Mouse (Mus musculus) activated CD4-positive, CD25-positive, alpha-beta regulatory T cell, adult 4 months (primary cell): ENCODE results near the gene Gpa33. TPM values are rescaled to one million over a fixed set of nuclear protein-coding genes. Genes with fewer than 3 reads are reported as not detected.
"Not testable (repeated sequence)": the region's sequence is repeated elsewhere in the genome, so short reads cannot be mapped to it uniquely, and the experiment has no call there.

ENCODE experiments used
- ATAC-seq: one replicate; pipeline ENCODE4 v1.8.0; 2017
- polyA plus RNA-seq, 2 experiments: library from polyadenylated mRNA; unstranded; fragments of 100-300 nt; shearing (Covaris generic); gene quantifications; one replicate each; pipeline ENCODE4 v1.2.1; 2017

Gpa33 gene
- polyA plus RNA-seq, 2 experiments from 2014 or later = not detected

DNA sequence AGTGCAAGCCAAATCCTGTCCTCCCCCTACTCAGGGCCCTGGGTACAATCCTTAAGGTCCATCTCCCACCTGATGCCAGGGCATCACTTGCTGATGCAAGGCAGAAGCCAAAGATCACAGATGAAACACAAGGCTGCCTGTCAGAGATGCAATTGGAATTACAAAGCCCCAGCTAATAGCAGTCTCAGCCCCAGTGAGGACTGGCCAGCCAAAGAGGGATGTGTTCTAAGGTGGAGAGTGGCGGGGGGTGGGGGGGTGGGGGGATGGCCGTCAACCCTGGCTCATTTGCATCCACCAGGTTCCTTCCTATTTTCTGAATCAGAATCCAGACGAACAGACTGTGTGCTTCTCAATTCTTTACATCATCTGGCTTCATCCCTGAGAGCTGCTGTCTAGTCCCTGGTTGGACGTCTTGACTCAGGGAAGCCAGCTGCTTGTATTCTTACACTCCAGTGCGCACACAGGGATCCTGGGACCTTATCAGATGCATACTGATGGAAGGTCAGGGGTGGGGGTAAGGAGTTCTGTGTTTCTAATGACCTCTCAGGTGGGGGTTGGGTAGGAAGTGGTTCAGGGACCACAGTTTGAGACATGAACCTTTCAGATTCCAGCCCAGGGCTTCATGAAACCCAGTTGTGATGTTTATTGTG, 5.2 kb downstream of the Gpa33 start:
- no peak for ATAC-seq

DNA sequence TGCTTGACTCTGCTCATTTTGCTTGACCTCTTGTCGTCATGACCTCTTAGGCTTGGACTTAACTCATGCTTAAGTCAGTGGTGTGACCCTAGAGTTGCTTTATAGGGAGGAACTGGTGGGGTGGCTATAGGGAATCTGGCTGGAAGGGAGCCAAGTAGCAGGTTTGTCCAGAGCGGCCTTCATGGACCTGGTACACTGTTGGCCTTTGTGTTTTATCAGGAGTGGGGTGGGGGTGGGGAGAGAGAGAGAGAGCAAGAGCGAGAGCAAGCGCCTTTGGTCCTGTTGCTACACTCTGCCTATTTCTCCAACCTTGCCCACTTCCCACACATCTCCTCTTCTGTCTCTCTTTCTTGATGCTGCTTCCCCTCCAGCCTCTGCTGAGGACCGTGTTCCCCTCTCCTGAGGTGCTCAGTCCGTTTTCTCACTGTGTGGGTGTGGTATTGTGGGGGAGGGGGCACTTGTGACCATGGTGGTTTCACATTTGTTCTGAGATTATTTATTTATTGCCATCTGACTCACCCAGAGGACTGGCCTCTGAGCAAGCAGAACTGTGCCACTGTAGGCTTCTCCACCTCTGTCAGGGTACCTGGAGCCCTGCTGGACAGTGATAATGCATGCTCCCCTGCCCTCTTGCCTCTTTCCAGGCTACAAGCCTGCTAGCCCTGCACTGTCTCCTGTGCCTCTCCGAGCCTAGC, 7.4 kb downstream of the Gpa33 start:
- ATAC-seq = no peak

DNA sequence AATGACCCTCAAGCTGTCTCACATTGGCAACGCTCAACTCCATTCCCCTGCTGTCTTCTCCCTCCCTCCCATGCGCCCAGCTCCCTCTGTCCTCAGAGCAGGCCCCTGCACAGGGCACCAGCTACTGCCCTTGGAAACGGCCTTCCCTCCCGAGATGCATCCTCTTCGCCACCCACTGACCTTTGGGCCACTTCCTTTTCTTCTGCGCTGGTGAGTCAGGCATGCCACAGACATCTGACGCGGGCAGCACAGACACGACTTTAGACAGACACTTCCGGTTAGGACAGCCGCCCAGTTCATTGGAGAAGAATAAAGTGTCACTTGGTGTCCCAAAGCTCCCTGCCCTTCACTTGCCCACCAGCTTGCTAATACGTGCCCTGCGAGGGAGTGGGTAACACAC, 8.1 kb downstream of the Gpa33 start:
- no peak for ATAC-seq

DNA sequence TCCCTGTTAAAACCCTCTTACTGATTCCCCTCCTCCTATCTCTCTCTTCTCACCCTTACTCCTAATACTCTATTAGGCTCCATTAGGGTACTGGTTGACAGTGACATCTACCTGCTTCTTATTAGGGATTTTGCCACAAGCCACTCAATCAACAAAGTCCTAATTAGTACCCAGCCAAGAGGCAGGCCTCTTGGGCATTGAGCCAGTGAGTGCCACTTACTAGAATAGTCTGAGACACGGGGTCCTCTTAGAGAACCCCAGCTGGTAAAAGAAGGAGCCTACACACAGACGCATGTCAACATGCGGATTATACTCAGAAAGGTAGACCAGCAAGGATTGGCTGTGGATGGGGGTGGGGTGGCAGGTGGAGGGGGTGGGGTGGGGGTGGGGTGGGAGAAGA, 9.1 kb downstream of the Gpa33 start:
- ATAC-seq = no peak

DNA sequence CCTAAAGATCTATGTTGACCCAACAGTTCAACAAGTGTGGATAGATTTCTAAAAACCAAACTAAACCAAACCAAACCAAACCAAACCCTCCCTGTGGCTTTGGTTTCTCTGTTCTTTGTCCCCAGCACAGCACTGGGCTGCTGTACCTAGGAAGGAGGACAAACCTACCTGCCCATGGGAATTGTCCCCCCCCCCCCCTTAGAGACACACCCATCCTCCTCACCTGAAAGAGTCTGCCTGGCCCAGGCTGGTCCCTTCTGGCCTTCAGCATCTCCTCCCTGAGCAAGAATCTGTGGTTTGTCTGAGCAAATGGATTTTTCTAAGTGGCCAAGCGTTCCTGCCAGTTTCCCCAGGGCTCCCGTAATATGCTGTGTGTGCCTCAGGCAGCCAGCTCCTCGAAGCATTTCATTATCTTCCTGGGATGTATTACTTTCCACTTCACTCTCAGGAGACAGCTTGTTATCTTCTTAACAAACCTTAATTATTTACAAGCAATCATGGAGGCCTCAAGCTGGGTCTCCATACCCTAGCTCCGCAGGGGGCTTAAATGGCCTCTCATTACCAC, 9.7 kb downstream of the Gpa33 start:
- no peak for ATAC-seq

DNA sequence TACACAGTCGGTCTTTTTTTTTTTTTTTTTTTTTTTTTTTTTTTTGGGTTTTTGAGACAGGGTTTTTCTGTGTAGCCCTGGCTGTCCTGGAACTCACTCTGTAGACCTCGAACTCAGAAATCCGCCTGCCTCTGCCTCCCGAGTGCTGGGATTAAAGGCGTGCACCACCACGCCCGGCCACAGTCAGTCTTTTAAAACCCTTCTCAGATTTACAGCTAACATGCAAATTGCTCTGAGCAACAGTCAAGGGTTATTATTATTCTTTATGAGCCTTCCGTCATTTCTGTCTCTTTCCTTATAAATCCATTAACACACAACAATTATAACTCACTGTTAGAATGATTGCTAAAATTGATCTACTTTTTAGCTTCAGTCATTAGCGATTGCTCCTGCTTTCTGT, 11.8 kb downstream of the Gpa33 start:
- not testable (repeated sequence) for ATAC-seq

DNA sequence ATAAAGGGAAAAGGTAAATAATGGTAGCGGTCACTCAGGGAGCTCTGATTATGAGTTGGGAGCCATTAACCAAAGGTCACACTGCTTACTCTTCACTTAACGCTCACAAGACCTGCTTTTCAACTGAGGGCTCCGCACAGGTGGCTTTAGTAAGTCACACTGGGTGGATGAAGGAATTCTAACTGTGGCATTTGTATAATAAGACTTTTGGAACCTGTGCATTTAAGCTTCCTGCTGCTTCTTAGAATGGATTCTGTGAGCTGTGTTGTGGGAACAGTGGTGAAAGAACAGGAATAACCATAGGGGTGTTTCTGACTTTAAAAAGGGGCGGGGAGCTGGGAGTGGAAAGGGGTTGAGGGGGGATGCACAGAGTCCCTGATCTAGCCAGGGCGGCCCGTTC, 12.3 kb downstream of the Gpa33 start:
- ATAC-seq = no peak

DNA sequence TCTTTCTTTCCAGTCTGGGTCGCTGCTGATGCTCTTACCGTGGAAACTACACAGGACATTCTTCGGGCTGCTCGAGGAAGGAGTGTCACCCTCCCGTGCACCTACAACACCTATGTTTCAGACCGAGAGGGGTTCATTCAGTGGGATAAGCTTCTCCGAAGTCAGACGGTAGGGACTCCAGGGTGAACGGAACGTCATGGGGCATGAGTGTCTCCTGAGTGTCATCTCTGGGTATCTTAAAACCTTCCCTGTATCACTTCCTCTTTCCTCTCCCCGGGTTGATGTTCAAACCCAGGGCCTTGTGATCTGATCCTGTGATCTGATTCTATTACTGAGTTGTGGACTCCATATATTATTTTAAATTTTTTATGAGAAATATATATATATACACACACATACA, 16.6 kb downstream of the Gpa33 start:
- no peak for ATAC-seq

DNA sequence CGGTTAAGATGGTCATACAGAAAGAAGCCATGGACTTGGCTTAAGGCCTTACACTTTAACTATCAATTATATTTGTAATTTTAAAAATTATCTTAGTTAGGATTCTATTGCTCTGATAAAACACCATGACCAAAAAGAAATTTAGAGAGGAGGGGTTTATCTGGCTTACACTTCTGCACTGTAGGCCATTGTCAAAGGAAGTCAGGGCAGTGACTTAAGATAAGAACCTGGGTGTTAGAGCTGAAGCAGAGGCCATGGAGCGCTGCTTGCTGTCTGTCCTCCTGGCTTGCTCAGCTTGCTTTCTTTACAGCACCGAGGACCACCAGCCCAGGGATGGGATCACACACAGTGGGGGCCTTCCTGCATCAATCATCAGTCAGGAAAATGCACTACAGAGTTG, 17.6 kb downstream of the Gpa33 start:
- ATAC-seq = no peak

DNA sequence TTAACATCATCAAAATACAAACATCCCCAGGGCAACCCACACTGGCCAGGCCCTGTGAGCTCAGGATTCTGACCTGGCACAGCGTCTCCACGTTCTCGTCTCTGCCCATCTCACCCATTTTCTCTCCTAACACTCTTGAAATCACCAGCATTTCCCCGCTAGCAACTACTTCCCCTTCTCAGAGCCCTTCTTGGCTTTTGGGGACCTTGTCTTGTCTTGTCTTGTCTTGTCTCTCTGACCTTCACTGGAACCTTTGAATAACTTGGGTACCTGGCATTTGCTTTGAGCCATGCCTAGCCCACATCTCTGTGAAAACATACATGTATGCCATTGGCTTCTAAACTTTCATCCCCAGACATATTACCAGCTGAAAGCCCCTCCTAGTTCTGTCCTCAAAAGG, 19.4 kb downstream of the Gpa33 start:
- no peak for ATAC-seq

DNA sequence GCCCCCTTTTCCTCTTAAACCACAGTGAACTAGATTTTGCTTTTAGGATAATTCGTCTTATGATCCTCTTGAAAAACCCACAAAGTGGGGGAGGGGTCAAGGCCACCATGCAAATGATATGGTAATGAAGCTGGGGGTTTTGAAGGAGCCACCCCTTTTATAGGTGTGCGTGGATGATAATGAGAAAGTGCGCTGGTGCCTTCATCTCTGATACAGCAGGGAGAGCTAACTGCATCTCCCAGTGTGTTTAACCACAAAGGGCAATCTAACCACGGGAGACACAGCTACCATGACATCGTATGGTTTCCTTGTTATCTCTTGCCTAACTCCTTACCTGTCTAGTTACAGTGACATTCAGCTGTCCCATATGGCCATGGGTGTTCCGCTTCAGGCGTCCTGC, 20.0 kb downstream of the Gpa33 start:
- ATAC-seq = no peak

DNA sequence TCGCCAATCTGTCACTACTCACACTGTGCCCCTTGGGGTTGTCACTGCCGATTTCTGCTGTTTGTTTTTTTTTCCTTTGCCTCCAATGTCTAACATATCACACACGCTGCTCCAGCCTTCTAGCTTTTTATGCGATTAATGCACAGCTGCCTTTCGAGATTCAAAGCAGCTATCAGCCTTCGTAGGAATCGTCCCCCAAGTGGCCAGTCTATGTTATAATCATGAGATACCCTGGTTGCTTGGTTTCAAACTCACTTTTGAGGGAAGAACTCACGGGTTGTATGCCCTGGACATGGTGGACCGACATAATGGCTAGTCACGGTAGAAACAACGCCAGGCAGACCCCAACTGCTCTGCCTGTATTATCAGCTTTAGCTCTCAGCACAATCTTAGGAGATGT, 21.3 kb downstream of the Gpa33 start:
- no peak for ATAC-seq

DNA sequence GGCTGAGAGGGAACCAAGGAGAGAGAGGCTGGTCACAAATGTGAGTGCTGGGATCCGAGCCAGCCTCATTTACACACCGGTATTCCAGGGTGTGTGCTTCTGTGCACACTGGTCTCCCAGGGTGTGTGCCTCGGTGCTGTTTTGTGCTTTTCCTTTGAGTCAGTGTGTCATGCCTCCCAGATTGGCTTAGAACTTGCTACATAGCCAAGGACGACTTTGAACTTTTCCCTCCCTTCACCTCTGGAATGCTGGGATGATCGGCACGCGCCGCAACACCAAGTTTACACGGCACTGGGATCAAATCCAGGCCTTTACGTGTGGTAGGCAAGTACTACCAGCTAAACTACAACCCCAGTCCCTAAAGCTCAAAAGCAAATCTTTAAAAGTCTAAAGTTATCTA, 22.0 kb downstream of the Gpa33 start:
- no peak for ATAC-seq

DNA sequence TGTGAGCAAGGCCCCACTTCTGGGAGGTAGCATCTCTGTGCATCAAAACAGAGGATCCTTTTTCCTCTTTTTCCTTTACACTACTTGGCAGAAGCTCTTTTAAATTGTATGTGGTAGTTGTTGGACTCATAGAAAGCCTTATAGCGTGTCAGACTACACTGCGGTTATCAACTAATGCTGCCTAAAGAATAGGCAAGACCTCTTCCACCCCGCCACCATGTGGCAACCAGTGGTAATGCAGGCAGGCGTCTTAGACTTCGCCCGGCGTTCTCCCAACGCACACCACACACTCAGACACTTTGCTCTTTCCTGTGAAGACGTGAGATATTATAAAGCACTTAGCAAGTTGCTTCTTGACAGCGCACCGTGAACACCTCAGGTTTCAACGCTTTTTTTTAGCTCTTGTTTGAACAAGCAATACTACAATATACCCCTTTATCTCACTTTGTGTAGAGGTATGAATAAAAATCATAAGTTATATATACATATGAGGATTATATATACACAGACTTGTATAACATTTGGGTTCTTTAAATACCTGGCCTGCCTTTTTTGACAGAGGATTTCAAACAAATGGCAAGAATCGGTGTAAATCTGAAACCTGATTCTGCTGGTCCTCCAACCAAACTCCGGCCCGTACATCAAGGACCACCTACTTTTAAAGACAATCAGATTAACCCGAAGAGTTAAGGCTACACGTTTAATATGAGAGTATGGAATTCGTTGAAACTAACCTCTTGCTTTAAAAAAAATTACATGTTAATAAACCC, 23.5 kb downstream of the Gpa33 start:
- ATAC-seq = peak; percentile 72

DNA sequence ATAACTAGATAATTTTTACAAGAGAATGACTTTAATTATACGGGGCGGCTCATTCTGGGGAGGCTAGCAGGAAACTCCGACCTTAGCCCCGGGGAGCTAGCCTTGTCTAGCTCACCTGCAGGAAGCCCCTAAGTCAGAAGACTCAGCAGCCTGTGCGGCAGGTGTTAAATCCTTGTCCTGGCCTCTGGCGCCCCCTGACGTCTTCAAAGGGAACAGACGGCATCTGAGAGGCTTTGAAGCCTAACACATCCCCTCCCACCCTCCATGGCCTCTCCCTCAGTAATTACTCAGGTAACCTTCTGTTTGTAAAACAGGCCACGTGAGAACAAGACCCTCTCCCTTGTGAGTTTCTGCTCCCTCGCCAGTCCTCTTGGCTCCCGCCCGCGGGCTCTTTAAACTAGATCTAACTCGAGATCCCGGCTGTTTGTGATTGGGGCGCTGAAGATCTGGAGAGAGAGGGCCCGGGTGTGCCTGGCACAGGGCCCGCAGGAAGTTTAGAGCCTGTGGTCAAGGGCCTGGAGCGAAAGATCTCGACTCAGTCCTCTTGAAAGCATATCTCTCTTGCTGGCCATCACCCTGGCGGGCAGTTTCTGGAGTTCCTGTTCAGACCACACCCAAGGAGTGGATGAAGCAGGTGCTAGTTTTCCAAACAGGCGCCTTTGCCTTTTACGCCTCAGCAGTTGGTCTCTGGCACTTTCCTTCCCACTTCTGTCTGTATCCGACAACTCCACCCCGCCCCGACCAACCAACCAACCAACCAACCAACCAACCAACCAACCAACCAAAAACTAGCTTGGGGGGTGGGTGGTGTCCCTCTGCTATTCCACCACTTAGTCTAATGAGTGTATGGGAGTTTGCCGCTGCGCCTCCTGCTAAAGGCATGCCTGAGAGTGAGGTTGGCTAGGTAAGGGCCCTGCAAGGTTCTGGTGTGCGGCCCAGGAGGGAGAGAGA, 24.4 kb downstream of the Gpa33 start:
- peak; percentile 94 for ATAC-seq

DNA sequence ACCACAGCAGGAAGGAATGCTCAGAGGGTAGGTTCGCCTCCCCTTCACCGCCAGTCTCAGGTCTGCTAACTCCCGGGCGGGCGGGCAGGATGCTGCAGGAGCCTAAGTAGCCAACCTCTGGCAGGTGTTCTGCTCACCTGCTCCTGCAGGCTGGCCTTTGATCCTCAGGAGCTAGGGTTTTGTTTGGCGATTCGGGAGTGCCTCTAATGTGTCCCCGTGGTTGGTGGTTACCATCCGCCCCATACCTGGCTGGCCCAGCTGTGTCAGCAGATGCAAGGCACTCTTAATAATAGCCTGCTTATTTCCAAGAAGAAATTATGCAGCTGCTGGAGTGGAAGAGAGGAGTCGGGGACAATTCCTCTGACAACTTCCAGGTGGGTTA, 25.1 kb downstream of the Gpa33 start:
- ATAC-seq = no peak

DNA sequence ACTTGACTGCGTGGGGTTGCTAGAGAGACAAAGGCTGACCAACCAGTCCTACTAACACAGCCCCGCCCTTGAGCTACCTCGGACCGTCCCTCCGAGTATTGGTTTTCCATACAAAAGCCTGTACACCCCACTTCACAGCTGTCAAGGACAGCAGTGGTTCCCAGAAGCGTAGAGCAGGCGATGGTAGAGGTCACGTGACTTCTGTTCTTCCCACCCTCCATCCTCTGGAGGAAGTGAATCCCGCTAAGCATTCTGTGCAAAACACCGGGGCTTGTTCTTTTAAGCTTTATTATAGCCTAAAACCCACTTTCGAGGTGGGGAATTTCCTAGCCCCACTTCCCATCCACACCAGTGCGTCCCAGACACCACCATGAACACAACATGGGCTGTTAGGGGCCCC, 27.7 kb downstream of the Gpa33 start:
- no peak for ATAC-seq

DNA sequence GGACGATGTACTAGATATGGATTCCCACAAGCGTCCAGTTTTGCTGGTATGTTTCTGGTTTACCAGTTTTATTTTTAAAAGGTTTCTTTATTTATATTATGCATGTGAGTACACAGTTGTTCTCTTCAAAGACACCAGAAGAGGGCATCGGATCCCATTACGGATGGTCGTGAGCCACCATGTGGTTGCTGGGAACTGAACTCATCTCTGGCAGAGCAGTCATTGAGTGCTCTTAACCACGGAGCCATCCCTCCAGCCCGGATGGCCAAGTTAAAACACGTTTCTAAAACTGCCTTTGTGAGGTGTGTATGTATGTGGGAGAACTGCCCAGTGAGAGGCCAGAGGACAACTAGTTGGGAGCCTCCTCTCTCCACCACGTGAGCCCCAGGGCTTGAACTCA, 28.6 kb downstream of the Gpa33 start:
- ATAC-seq = no peak

DNA sequence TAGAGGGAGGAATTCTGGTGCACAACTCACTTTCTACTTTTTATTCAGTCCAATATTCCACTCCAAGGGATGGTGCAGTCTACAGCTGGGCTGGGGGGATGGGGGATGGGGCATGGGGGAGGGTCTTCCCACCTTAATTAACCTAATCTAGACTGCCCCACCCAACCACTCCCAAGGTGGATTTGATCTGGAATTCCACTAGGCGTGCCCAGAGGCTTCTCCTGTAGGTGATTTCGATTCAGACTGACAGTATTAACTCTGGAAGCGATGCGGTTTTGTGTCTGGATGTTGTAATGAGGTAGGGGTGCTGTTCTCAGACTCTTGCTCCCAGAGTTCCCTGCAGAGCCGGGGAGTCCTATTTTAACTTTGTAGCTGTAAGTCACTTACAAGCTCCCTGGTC, 30.1 kb downstream of the Gpa33 start:
- no peak for ATAC-seq

DNA sequence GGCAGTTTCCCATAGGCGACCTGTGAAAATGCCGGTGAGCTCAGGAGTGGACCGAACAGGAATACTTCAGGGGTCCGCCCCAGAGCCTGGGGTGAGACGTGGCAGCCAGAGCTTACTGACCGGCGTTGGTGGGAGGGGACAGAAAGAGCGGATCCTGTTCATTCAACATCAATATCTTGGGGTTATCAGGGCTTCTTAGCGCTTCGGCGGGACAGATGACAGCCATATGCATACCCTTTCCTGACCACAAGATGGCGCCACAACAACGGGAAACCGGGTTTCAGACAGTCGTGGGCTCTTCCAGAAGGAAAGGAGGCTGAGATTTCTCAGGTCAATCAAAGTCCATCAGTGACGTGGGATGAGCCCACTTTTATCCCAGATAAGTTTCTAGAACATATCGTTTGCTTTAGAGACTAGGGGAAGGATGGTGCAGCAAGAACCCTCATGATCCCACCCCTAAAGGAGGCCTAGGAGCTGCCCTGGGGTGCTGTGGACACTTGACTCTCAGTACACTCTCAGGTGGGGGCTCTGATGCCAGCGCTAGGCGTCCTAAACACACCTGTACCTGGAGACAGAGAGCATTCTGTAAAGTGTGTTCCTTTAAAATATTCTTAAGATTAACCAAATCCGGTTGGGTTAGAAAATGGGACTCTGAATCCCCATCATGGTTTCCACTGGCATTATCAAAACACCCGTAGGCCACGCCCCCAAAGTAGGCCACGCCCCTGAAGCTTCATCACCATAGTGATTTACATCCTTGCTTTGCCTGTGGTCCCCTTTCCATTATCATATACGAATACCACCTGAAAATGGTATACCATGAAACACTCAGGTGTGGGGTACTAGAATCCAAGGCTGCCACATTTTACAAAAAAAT, 30.8 kb downstream of the Gpa33 start:
- no peak for ATAC-seq

DNA sequence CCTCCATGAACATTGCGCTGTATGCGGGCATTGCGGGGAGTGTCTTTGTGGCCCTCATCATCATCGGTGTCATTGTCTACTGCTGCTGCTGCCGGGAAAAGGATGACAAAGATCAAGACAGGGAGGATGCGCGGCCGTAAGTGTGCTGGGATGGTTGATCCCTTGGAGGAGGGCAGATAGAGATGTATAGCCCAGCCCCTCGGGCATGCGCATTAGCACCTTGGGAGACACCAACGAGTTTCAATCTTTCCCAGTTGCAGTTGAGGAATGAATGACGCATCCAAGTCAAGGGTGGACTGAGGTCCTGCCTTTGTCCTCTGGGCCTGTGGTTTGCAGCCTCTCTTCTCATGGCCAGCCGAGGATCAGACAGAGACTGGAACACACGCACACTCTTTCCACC, 34.5 kb downstream of the Gpa33 start:
- no peak for ATAC-seq

DNA sequence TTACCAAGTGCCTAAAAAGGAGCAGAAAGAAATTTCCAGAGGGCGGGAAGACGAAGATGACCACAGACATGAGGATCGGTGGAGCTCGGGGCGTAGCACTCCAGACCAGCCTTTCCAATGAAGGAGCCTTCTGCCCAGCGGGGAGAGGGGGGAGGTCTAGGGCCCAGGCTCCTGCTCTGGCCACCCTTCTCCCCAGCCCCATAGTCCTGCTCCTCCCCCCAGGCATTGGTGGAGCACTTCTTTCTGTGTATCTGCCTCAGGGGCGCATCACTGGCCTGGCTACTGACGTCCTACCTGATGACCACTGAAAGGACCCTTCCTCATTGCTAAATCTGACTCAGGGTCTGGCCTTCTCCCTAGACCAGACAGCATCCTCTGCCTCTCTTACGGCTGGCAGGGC, 35.1 kb downstream of the Gpa33 start:
- no peak for ATAC-seq
